Mouse (Mus musculus) lung, postnatal 10 days (tissue): Measurements from ENCODE around the gene Ccs.

Experiments used
- DNase-seq: peaks from one replicate; pipeline ENCODE4 v3.0.0; 2021

The Ccs gene

GRCm38 (mm10) chr19:4833977-4834376 is 5.2 kb downstream of the Ccs start:
- no peak for DNase-seq

GRCm38 (mm10) chr19:4829156-4829555 is 10.0 kb downstream of the Ccs start:
- DNase-seq: no peak

- DNase-seq: peak; percentile 36
Measured at GRCm38 (mm10) chr19:4828444-4829114, 10.6 kb downstream of the Ccs start.

GRCm38 (mm10) chr19:4820678-4821303 is 18.3 kb downstream of the Ccs start:
- peak; percentile 83 for DNase-seq

- no peak for DNase-seq
Measured at GRCm38 (mm10) chr19:4817182-4817835, 21.8 kb downstream of the Ccs start.

GRCm38 (mm10) chr19:4813015-4813414 is 26.1 kb downstream of the Ccs start:
- DNase-seq: peak; percentile 41

- peak; percentile 21 for DNase-seq
Measured at GRCm38 (mm10) chr19:4812334-4812949, 26.7 kb downstream of the Ccs start.

- no peak for DNase-seq
Measured at GRCm38 (mm10) chr19:4811909-4812242, 27.3 kb downstream of the Ccs start.

GRCm38 (mm10) chr19:4811063-4811908 is 27.8 kb downstream of the Ccs start, which contains the start of the genes Gm21992 and Rbm14:
Gene Gm21992, minus strand, starts transcription at chr19:4811612.
Gene Rbm14, minus strand, starts transcription at chr19:4811634.
- DNase-seq: peak; percentile 99

- DNase-seq: no peak
Measured at GRCm38 (mm10) chr19:4810746-4811062, 28.4 kb downstream of the Ccs start.

- no peak for DNase-seq
Measured at GRCm38 (mm10) chr19:4810309-4810708, 28.8 kb downstream of the Ccs start.

GRCm38 (mm10) chr19:4803283-4803682 is 35.8 kb downstream of the Ccs start:
- no peak for DNase-seq

GRCm38 (mm10) chr19:4802691-4803091 is 36.4 kb downstream of the Ccs start:
- DNase-seq: no peak

- no peak for DNase-seq
Measured at GRCm38 (mm10) chr19:4799083-4799482, 40.0 kb downstream of the Ccs start.

GRCm38 (mm10) chr19:4797846-4798245 is 41.3 kb downstream of the Ccs start:
- no peak for DNase-seq

GRCm38 (mm10) chr19:4795929-4796328 is 43.2 kb downstream of the Ccs start:
- no peak for DNase-seq

GRCm38 (mm10) chr19:4793831-4794422 is 45.2 kb downstream of the Ccs start, which contains the start of gene Rbm4:
Gene Rbm4, minus strand, starts transcription at chr19:4793901.
- peak; percentile 99 for DNase-seq

- DNase-seq: no peak
Measured at GRCm38 (mm10) chr19:4793281-4793830, 45.8 kb downstream of the Ccs start.

GRCm38 (mm10) chr19:4786313-4786712 is 52.8 kb downstream of the Ccs start:
- no peak for DNase-seq

- DNase-seq: no peak
Measured at GRCm38 (mm10) chr19:4785206-4785605, 53.9 kb downstream of the Ccs start.

GRCm38 (mm10) chr19:4782891-4783290 is 56.2 kb downstream of the Ccs start:
- DNase-seq: no peak
